Mouse (Mus musculus) hindbrain, embryonic 14.5 days (tissue): ENCODE data around the gene 1700109H08Rik. TPM values are rescaled to one million over a fixed set of nuclear protein-coding genes. Genes with fewer than 3 reads are reported as not detected.

Experiments
- ATAC-seq: fragments of 200-750 bp; cut with Nextera tagmentation; 2 replicates; pipeline ENCODE4 v1.8.0; 2017; ENCODE audit warnings: moderate number of reproducible peaks, mild to moderate bottlenecking, moderate TSS enrichment, moderate library complexity; ENCODE audit not compliant: low FRiP score
- DNase-seq: peaks from one replicate; pipeline ENCODE4 v3.0.0-alpha.2; 2015; ENCODE audit warnings: low spot score
- H3K27ac ChIP-seq: fragments of 300-500 bp; sonication (generic); 2 replicates; pipeline ENCODE4 v1.5.1; 2014; ENCODE audit warnings: mild to moderate bottlenecking, moderate library complexity
- H3K27me3 ChIP-seq: fragments of 300-500 bp; sonication (generic); 2 replicates; pipeline ENCODE4 v1.6.1; 2014; ENCODE audit warnings: mild to moderate bottlenecking, low read length, mixed read lengths; ENCODE audit not compliant: control insufficient read depth, insufficient read depth
- H3K36me3 ChIP-seq: fragments of 300-500 bp; sonication (generic); replicated peaks from 2 replicates; pipeline ENCODE4 v1.6.1; 2014; ENCODE audit not compliant: control insufficient read depth, insufficient read depth
- H3K4me1 ChIP-seq: fragments of 300-500 bp; sonication (generic); replicated peaks from 2 replicates; pipeline ENCODE4 v1.6.1; 2014; ENCODE audit warnings: antibody characterized with exemption, low read length, mixed read lengths; ENCODE audit not compliant: control insufficient read depth, insufficient read depth
- H3K4me2 ChIP-seq: fragments of 300-500 bp; sonication (generic); replicated peaks from 2 replicates; pipeline ENCODE4 v1.6.1; 2014; ENCODE audit warnings: mild to moderate bottlenecking, moderate library complexity
- H3K4me3 ChIP-seq: fragments of 300-500 bp; sonication (generic); replicated peaks from 2 replicates; pipeline ENCODE4 v1.5.1; 2014; ENCODE audit warnings: mild to moderate bottlenecking, low read length
- H3K9ac ChIP-seq: fragments of 300-500 bp; sonication (generic); 2 replicates; pipeline ENCODE4 v1.6.1; 2014
- H3K9me3 ChIP-seq: fragments of 300-500 bp; sonication (generic); 2 replicates; pipeline ENCODE4 v1.6.1; 2016; ENCODE audit warnings: low read length; ENCODE audit not compliant: control insufficient read depth
- WGBS: fragments of 180-500 bp; shearing (Covaris S2); extraction: QIAGEN DNeasy Blood & Tissue Kit; methylation state at CpG from one replicate; pipeline ENCODE4 v1.1.7; 2014; 5-methylcytosine and 5-hydroxymethylcytosine counted together
- polyA plus RNA-seq: library from polyadenylated mRNA; unstranded; fragments of >200 nt; fragmentation: Nextera tagmentation; extraction: Ambion mirVana; gene quantifications from 2 replicates; pipeline ENCODE4 v1.2.1, GENCODE M21; 2014

1700109H08Rik gene
- polyA plus RNA-seq, 1 experiment from 2014 or later = 3.5 TPM

GRCm38 (mm10) chr5:3543629-3544479 is 27.5 kb upstream of the 1700109H08Rik start, which contains the start of gene Fam133b:
Gene Fam133b (plus strand): TSS chr5:3543833.
- Histone ChIP-seq H3K4me3 (peak within 1 kb of the TSS; percentile 87), H3K9ac (peak within 1 kb of the TSS; percentile 87), H3K9me3 (no peaks in the 10 kb centered on the region), H3K4me1 (peaks cover 13% of the 10 kb centered on the region; the same call in 1 of the 2 replicates), H3K27me3 (no peaks in the 10 kb centered on the region), H3K36me3 (no peaks in the 10 kb centered on the region), H3K4me2 (peak within 1 kb of the TSS; percentile 54), H3K27ac (peak within 1 kb of the TSS; percentile 88)
- peak; percentile 97 for DNase-seq
- ATAC-seq = peak; percentile 97
- under 1% methylated on average over 76 of the region's 80 CpGs for WGBS

- DNase-seq (no peak), ATAC-seq (peak; percentile 28; the same call in 1 of the 2 replicates)
- H3K4me2 ChIP-seq = peak overlapping the region; percentile 54
- 7% methylated on average over 7 of the region's 7 CpGs for WGBS
- H3K9ac ChIP-seq = peak overlapping the region; percentile 87
- H3K27ac ChIP-seq = no peak overlapping the region
- no peaks in the 10 kb centered on the region for H3K9me3 ChIP-seq
- peak overlapping the region; percentile 87 for H3K4me3 ChIP-seq
- H3K36me3 ChIP-seq = no peaks in the 10 kb centered on the region
- peaks cover 13% of the 10 kb centered on the region; the same call in 1 of the 2 replicates for H3K4me1 ChIP-seq
- H3K27me3 ChIP-seq = no peaks in the 10 kb centered on the region
Observed at GRCm38 (mm10) chr5:3544480-3544769, 26.9 kb upstream of the 1700109H08Rik start.

- WGBS = 95% methylated on average over 1 of the region's 1 CpGs
- Histone ChIP-seq H3K4me1 (peaks cover 13% of the 10 kb centered on the region; the same call in 1 of the 2 replicates), H3K9ac (no peak overlapping the region), H3K9me3 (no peaks in the 10 kb centered on the region), H3K27me3 (no peaks in the 10 kb centered on the region), H3K4me3 (no peak overlapping the region), H3K27ac (no peak overlapping the region), H3K4me2 (no peak overlapping the region), H3K36me3 (no peaks in the 10 kb centered on the region)
- DNase-seq (no peak), ATAC-seq (no peak)
Observed at GRCm38 (mm10) chr5:3546226-3546625, 25.1 kb upstream of the 1700109H08Rik start.

GRCm38 (mm10) chr5:3551481-3551880 is 19.9 kb upstream of the 1700109H08Rik start:
- 96% methylated on average over 1 of the region's 1 CpGs for WGBS

GRCm38 (mm10) chr5:3554198-3554597 is 17.2 kb upstream of the 1700109H08Rik start:
- WGBS = 92% methylated on average over 2 of the region's 2 CpGs
- ATAC-seq = no peak
- Histone ChIP-seq H3K4me2 (no peak overlapping the region), H3K36me3 (peaks cover 44% of the 10 kb centered on the region), H3K4me3 (no peak overlapping the region), H3K9me3 (no peaks in the 10 kb centered on the region), H3K4me1 (no peaks in the 10 kb centered on the region), H3K9ac (no peak overlapping the region), H3K27me3 (no peaks in the 10 kb centered on the region), H3K27ac (no peak overlapping the region)
- no peak for DNase-seq

More at GRCm38 (mm10) chr5:3551481-3551880, 19.9 kb upstream of the 1700109H08Rik start:
- Histone ChIP-seq H3K36me3 (peaks cover 18% of the 10 kb centered on the region), H3K4me3 (no peak overlapping the region), H3K27ac (no peak overlapping the region), H3K27me3 (no peaks in the 10 kb centered on the region), H3K4me2 (no peak overlapping the region), H3K9me3 (no peaks in the 10 kb centered on the region), H3K4me1 (no peaks in the 10 kb centered on the region), H3K9ac (no peak overlapping the region)
- DNase-seq (no peak), ATAC-seq (no peak)

GRCm38 (mm10) chr5:3574825-3575224 is 3.5 kb downstream of the 1700109H08Rik start:
- H3K4me3 ChIP-seq = no peak overlapping the region
- H3K4me1 ChIP-seq = no peaks in the 10 kb centered on the region
- no peak overlapping the region for H3K4me2 ChIP-seq
- H3K9ac ChIP-seq = no peak overlapping the region
- no peaks in the 10 kb centered on the region for H3K27me3 ChIP-seq
- no peak for DNase-seq
- ATAC-seq = no peak
- H3K36me3 ChIP-seq = peaks cover 97% of the 10 kb centered on the region
- H3K9me3 ChIP-seq = no peaks in the 10 kb centered on the region
- no peak overlapping the region for H3K27ac ChIP-seq
- 94% methylated on average over 2 of the region's 2 CpGs for WGBS

GRCm38 (mm10) chr5:3577939-3578338 is 6.6 kb downstream of the 1700109H08Rik start:
- Histone ChIP-seq H3K27me3 (no peaks in the 10 kb centered on the region), H3K4me3 (no peak overlapping the region), H3K9me3 (no peaks in the 10 kb centered on the region), H3K4me2 (no peak overlapping the region), H3K9ac (no peak overlapping the region), H3K36me3 (peaks cover 96% of the 10 kb centered on the region), H3K4me1 (no peaks in the 10 kb centered on the region), H3K27ac (no peak overlapping the region)
- DNase-seq (no peak), ATAC-seq (no peak)
- WGBS = 97% methylated on average over 2 of the region's 2 CpGs

- no peaks in the 10 kb centered on the region for H3K27me3 ChIP-seq
- H3K4me3 ChIP-seq = no peak overlapping the region
- peaks cover 96% of the 10 kb centered on the region for H3K36me3 ChIP-seq
- no peak for ATAC-seq
- H3K27ac ChIP-seq = no peak overlapping the region
- no peaks in the 10 kb centered on the region for H3K4me1 ChIP-seq
- H3K4me2 ChIP-seq = no peak overlapping the region
- no peaks in the 10 kb centered on the region for H3K9me3 ChIP-seq
- DNase-seq = no peak
- H3K9ac ChIP-seq = no peak overlapping the region
- WGBS = 96% methylated on average over 7 of the region's 7 CpGs
Observed at GRCm38 (mm10) chr5:3579066-3579465, 7.7 kb downstream of the 1700109H08Rik start.

GRCm38 (mm10) chr5:3595693-3596398 is 24.5 kb downstream of the 1700109H08Rik start, which contains the start of gene Pex1:
Gene Pex1 (plus strand): TSS chr5:3596066.
- H3K36me3 ChIP-seq = peaks cover 19% of the 10 kb centered on the region
- H3K27ac ChIP-seq = peak within 1 kb of the TSS; percentile 80
- H3K27me3 ChIP-seq = no peaks in the 10 kb centered on the region
- WGBS = under 1% methylated on average over 50 of the region's 50 CpGs
- H3K9ac ChIP-seq = peak within 1 kb of the TSS; percentile 83
- DNase-seq = peak; percentile 97
- peak; percentile 98 for ATAC-seq
- no peaks in the 10 kb centered on the region for H3K9me3 ChIP-seq
- H3K4me1 ChIP-seq = peaks cover 19% of the 10 kb centered on the region
- H3K4me2 ChIP-seq = peak within 1 kb of the TSS; percentile 89
- peak within 1 kb of the TSS; percentile 88 for H3K4me3 ChIP-seq
